Mouse (Mus musculus) MEL (cell line): ENCODE measurements around the gene Sh2d6. TPM values are rescaled to one million over a fixed set of nuclear protein-coding genes. Genes with fewer than 3 reads are reported as not detected.

Source experiments
- DNase-seq: peaks from one replicate; pipeline ENCODE4 v3.0.0; 2011; ENCODE audit warnings: low read depth, low spot score
- H3K27ac ChIP-seq: 2 replicates; pipeline ENCODE4 v1.5.1; 2012; ENCODE audit warnings: low read depth, mild to moderate bottlenecking, control low read depth, low read length, moderate library complexity; ENCODE audit not compliant: control insufficient read depth
- H3K27me3 ChIP-seq, 2 experiments: fragments of 150-350 bp in 1 of 2; sonication (generic) in 1 of 2; 2 replicates each; pipeline ENCODE4 v1.6.1; 2012; ENCODE audit warnings: low read length in 2 of 2, mild to moderate bottlenecking in 2 of 2, improper control_type of control experiment in 1 of 2, moderate library complexity in 1 of 2; ENCODE audit not compliant: insufficient read depth in 2 of 2, control insufficient read depth in 1 of 2
- H3K36me3 ChIP-seq, 2 experiments: 2 replicates each; pipeline ENCODE4 v1.6.1; 2012 to 2014; ENCODE audit warnings: low read length in 2 of 2, improper control_type of control experiment in 1 of 2, inconsistent platforms in 1 of 2, mild to moderate bottlenecking in 1 of 2; ENCODE audit not compliant: insufficient read depth in 2 of 2, control insufficient read depth in 1 of 2
- H3K4me1 ChIP-seq, 2 experiments: fragments of 150-350 bp in 1 of 2; sonication (generic) in 1 of 2; 2 replicates each; pipeline ENCODE4 v1.6.1; 2012; ENCODE audit warnings: low read length in 2 of 2, improper control_type of control experiment in 1 of 2, mild to moderate bottlenecking in 1 of 2; ENCODE audit not compliant: insufficient read depth in 2 of 2, control insufficient read depth in 1 of 2
- H3K4me3 ChIP-seq, 2 experiments: fragments of 150-350 bp in 1 of 2; sonication (generic) in 1 of 2; 2 replicates each; pipeline ENCODE4 v1.5.1; 2012; ENCODE audit warnings: low read depth in 2 of 2, low read length in 2 of 2, mild to moderate bottlenecking in 2 of 2, moderate library complexity in 2 of 2, control low read depth in 1 of 2, improper control_type of control experiment in 1 of 2; ENCODE audit not compliant: control insufficient read depth in 1 of 2, insufficient read depth in 1 of 2
- H3K79me2 ChIP-seq: 2 replicates; pipeline ENCODE4 v1.6.1; 2012; ENCODE audit warnings: mild to moderate bottlenecking, low read length, moderate library complexity; ENCODE audit not compliant: control insufficient read depth, poor library complexity, insufficient read depth
- H3K9ac ChIP-seq: 2 replicates; pipeline ENCODE4 v1.6.1; 2012; ENCODE audit warnings: low read depth, mild to moderate bottlenecking, control low read depth, low read length, moderate library complexity; ENCODE audit not compliant: control insufficient read depth, poor library complexity, severe bottlenecking
- H3K9me3 ChIP-seq: fragments of 150-350 bp; sonication (generic); replicated peaks from 2 replicates; pipeline ENCODE4 v1.6.1; 2012; ENCODE audit warnings: mild to moderate bottlenecking, low read length, improper control_type of control experiment, moderate library complexity; ENCODE audit not compliant: insufficient read depth
- CHD1 ChIP-seq: IDR thresholded peaks from 2 replicates; pipeline ENCODE4 v1.6.1; 2012; ENCODE audit warnings: low read depth, mild to moderate bottlenecking, inconsistent platforms, low read length, improper control_type of control experiment
- CHD2 ChIP-seq: IDR thresholded peaks from 2 replicates; pipeline ENCODE4 v1.6.1; 2011; ENCODE audit warnings: low read length, improper control_type of control experiment
- E2F4 ChIP-seq: IDR thresholded peaks from 2 replicates; pipeline ENCODE4 v1.6.1; 2011; ENCODE audit warnings: low read depth, low read length, improper control_type of control experiment, borderline replicate concordance
- EP300 ChIP-seq, 2 experiments: IDR thresholded peaks; 2 replicates each; pipeline ENCODE4 v1.6.1; 2011; ENCODE audit warnings: improper control_type of control experiment in 2 of 2, low read length in 2 of 2, low read depth in 1 of 2, mild to moderate bottlenecking in 1 of 2
- ETS1 ChIP-seq: IDR thresholded peaks from 2 replicates; pipeline ENCODE4 v1.6.1; 2012; ENCODE audit warnings: low read depth, mild to moderate bottlenecking, inconsistent platforms, low read length, improper control_type of control experiment, moderate library complexity
- GATA1 ChIP-seq: IDR thresholded peaks from 2 replicates; pipeline ENCODE4 v1.6.1; 2011; ENCODE audit warnings: low read depth, low read length, improper control_type of control experiment
- HCFC1 ChIP-seq: IDR thresholded peaks from 2 replicates; pipeline ENCODE4 v1.6.1; 2012; ENCODE audit warnings: low read depth, mild to moderate bottlenecking, inconsistent platforms, low read length, improper control_type of control experiment, moderate library complexity
- JUND ChIP-seq: IDR thresholded peaks from 2 replicates; pipeline ENCODE4 v1.6.1; 2011; ENCODE audit warnings: low read depth, mild to moderate bottlenecking, improper control_type of control experiment, low read length
- KAT2A ChIP-seq: conservative IDR thresholded peaks from 2 replicates; pipeline ENCODE4 v1.6.1; 2012; ENCODE audit warnings: low read depth, low read length, improper control_type of control experiment, inconsistent platforms
- MAFK ChIP-seq: IDR thresholded peaks from 2 replicates; pipeline ENCODE4 v1.6.1; 2011; ENCODE audit warnings: low read depth, mild to moderate bottlenecking, low read length, improper control_type of control experiment, borderline replicate concordance
- MAZ ChIP-seq: IDR thresholded peaks from 2 replicates; pipeline ENCODE4 v1.6.1; 2012; ENCODE audit warnings: low read depth, mild to moderate bottlenecking, inconsistent platforms, low read length, improper control_type of control experiment
- MEF2A ChIP-seq: IDR thresholded peaks from 2 replicates; pipeline ENCODE4 v1.6.1; 2014; ENCODE audit warnings: low read depth, mild to moderate bottlenecking, inconsistent platforms, low read length, improper control_type of control experiment; ENCODE audit not compliant: poor library complexity, insufficient replicate concordance, severe bottlenecking; ENCODE audit errors: extremely low read depth
- MXI1 ChIP-seq: IDR thresholded peaks from 2 replicates; pipeline ENCODE4 v1.6.1; 2011; ENCODE audit warnings: mild to moderate bottlenecking, low read depth, low read length, improper control_type of control experiment
- MYB ChIP-seq: IDR thresholded peaks from 2 replicates; pipeline ENCODE4 v1.6.1; 2011; ENCODE audit warnings: mild to moderate bottlenecking, low read depth, low read length, improper control_type of control experiment
- MYC ChIP-seq: IDR thresholded peaks from 2 replicates; pipeline ENCODE4 v1.6.1; 2011; ENCODE audit warnings: low read depth, mild to moderate bottlenecking, low read length, improper control_type of control experiment, moderate library complexity
- NELFE ChIP-seq: IDR thresholded peaks from 2 replicates; pipeline ENCODE4 v1.6.1; 2011; ENCODE audit warnings: low read depth, low read length, improper control_type of control experiment
- NRF1 ChIP-seq: IDR thresholded peaks from 2 replicates; pipeline ENCODE4 v1.6.1; 2014; ENCODE audit warnings: low read depth, mild to moderate bottlenecking, inconsistent platforms, low read length, improper control_type of control experiment, moderate library complexity; ENCODE audit not compliant: poor library complexity, insufficient read depth, severe bottlenecking
- POLR2A ChIP-seq, 2 experiments: IDR thresholded peaks; 2 replicates each; pipeline ENCODE4 v1.6.1; 2011 to 2012; ENCODE audit warnings: low read length in 2 of 2, mild to moderate bottlenecking in 2 of 2, control low read depth in 1 of 2, improper control_type of control experiment in 1 of 2, low read depth in 1 of 2, moderate library complexity in 1 of 2; ENCODE audit not compliant: control insufficient read depth in 1 of 2, insufficient read depth in 1 of 2, poor library complexity in 1 of 2
- POLR2AphosphoS2 ChIP-seq: IDR thresholded peaks from 2 replicates; pipeline ENCODE4 v1.6.1; 2011; ENCODE audit warnings: low read length, improper control_type of control experiment
- RCOR1 ChIP-seq: IDR thresholded peaks from 2 replicates; pipeline ENCODE4 v1.6.1; 2012; ENCODE audit warnings: low read depth, mild to moderate bottlenecking, inconsistent platforms, low read length, improper control_type of control experiment
- SIN3A ChIP-seq: IDR thresholded peaks from 2 replicates; pipeline ENCODE4 v1.6.1; 2012; ENCODE audit warnings: low read length, improper control_type of control experiment, inconsistent platforms
- TAL1 ChIP-seq: IDR thresholded peaks from 2 replicates; pipeline ENCODE4 v1.6.1; 2012; ENCODE audit warnings: mild to moderate bottlenecking, inconsistent platforms, low read length, moderate library complexity, mixed read lengths
- TBP ChIP-seq: IDR thresholded peaks from 2 replicates; pipeline ENCODE4 v1.8.0; 2011; ENCODE audit warnings: low read depth, low read length, improper control_type of control experiment
- TCF12 ChIP-seq: IDR thresholded peaks from 2 replicates; pipeline ENCODE4 v1.6.1; 2014; ENCODE audit warnings: low read depth, mild to moderate bottlenecking, inconsistent platforms, low read length, improper control_type of control experiment, moderate library complexity
- ZC3H11A ChIP-seq: IDR thresholded peaks from 2 replicates; pipeline ENCODE4 v1.6.1; 2012; ENCODE audit warnings: low read depth, mild to moderate bottlenecking, inconsistent platforms, low read length, improper control_type of control experiment
- ZKSCAN1 ChIP-seq: IDR thresholded peaks from 2 replicates; pipeline ENCODE4 v1.6.1; 2012; ENCODE audit warnings: low read depth, mild to moderate bottlenecking, inconsistent platforms, low read length, improper control_type of control experiment, moderate library complexity
- ZMIZ1 ChIP-seq: IDR thresholded peaks from 2 replicates; pipeline ENCODE4 v1.6.1; 2012; ENCODE audit warnings: low read depth, mild to moderate bottlenecking, inconsistent platforms, low read length, improper control_type of control experiment, moderate library complexity
- polyA plus RNA-seq, 2 experiments: library from polyadenylated mRNA; stranded (reverse) in 1 of 2; unstranded in 1 of 2; fragments of >175 nt in 1 of 2; fragments of >200 nt in 1 of 2; gene quantifications; 2 replicates each; pipeline versions ENCODE4 v1.2.1 to v1.2.4; 2012; ENCODE audit warnings: low replicate concordance in 2 of 2, low read depth in 1 of 2; ENCODE audit not compliant: insufficient read length in 2 of 2, insufficient read depth in 1 of 2, missing spikeins in 1 of 2
- total RNA-seq: library from RNA; depleted of rRNA; stranded (reverse); fragments of 300-350 nt; gene quantifications from 2 replicates; pipeline ENCODE4 v1.2.3, GENCODE M21; 2012

Sh2d6 gene
- total and polyA plus RNA-seq, 3 experiments = 0.17 TPM; not detected in 2

DNA sequence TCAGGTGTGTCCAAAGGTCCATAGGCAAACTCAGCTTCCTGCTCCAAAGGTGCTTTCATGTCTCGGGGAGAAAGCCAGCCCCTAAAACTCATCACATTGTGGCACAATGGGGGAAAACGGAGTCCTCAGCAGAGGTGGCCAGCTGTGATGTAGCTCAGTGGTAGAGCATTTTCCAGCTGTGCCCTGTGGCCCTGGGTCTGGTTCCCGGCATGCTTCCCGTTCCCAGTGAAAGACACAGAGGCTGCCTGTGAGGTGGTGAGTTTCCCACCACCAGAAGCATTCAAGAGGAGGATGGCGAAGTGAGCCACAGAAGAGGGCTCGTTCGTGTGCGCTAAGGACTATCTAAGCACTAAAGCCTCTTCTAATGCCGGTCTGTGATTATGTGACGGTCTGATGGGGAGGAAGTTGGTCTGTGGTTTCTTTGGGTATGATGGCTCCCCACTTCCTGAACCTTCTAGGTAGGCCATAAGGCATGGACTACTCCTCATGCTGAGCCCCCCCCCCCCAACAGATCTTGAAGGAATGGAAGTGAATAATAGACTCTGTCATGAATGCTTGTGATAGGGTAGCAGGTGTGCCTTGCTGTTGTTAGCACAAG is 29.1 kb upstream of the Sh2d6 start (continued):
- peak; percentile 22; the same call in 1 of the 2 replicates for TF ChIP-seq ETS1
- no peak for TF ChIP-seq MXI1

GRCm38 (mm10) chr6:72550025-72550424 is 28.5 kb upstream of the Sh2d6 start:
- Histone ChIP-seq H3K4me3 (peak overlapping the region; percentile 46 to 66), H3K9ac (peak overlapping the region; percentile 77), H3K27ac (peak overlapping the region; percentile 93), H3K79me2 (peaks cover 25% of the 10 kb centered on the region), H3K36me3 (peaks cover 0 to 45% of the 10 kb centered on the region in 2 experiments; a peak in 2 of 4 replicates), H3K9me3 (no peaks in the 10 kb centered on the region), H3K27me3 (no peaks in the 10 kb centered on the region), H3K4me1 (peaks cover 32 to 55% of the 10 kb centered on the region in 2 experiments)
- DNase-seq = no peak
- no peak for TF ChIP-seq NRF1
- no peak for TF ChIP-seq CHD2
- no peak for TF ChIP-seq TBP
- TF ChIP-seq MYC = no peak
- TF ChIP-seq CHD1 = no peak
- TF ChIP-seq RCOR1 = no peak

GRCm38 (mm10) chr6:72549041-72549580 is 27.6 kb upstream of the Sh2d6 start:
- Histone ChIP-seq H3K4me1 (peaks cover 32 to 55% of the 10 kb centered on the region in 2 experiments), H3K9me3 (no peaks in the 10 kb centered on the region), H3K9ac (peak overlapping the region; percentile 77), H3K36me3 (peaks cover 0 to 45% of the 10 kb centered on the region in 2 experiments; a peak in 2 of 4 replicates), H3K27ac (peak overlapping the region; percentile 93), H3K79me2 (peaks cover 25% of the 10 kb centered on the region), H3K27me3 (no peaks in the 10 kb centered on the region), H3K4me3 (peak overlapping the region; percentile 46 to 66)
- DNase-seq = peak; percentile 90
- TF ChIP-seq MYC (peak; percentile 58; the same call in 1 of the 2 replicates), EP300 (IDR thresholded peaks at IDR 0.05; ENCODE audit: low read depth in 1 of 2, low read length in 2 of 2) (peak; percentile 33 to 36; a peak in 2 of 4 replicates), MEF2A (no peak), GATA1 (no peak), ZMIZ1 (peak; percentile 68; the same call in 1 of the 2 replicates), ZKSCAN1 (no peak), KAT2A (no peak), E2F4 (no peak), JUND (no peak), MAFK (no peak), TCF12 (peak; percentile 40; the same call in 1 of the 2 replicates), POLR2AphosphoS2 (peak; percentile 56; the same call in 1 of the 2 replicates), CHD1 (no peak; the same call in none of the 2 replicates), MAZ (peak; percentile 35; the same call in 1 of the 2 replicates), SIN3A (peak; percentile 75; the same call in 1 of the 2 replicates), MXI1 (peak; percentile 52; the same call in 1 of the 2 replicates), ZC3H11A (no peak), TAL1 (no peak), NELFE (peak; percentile 63), MYB (0 out of 2 replicates have a peak, but pooled peaks have one; percentile 23), POLR2A (IDR thresholded peaks at IDR 0.05; ENCODE audit: control insufficient read depth in 1 of 2, insufficient read depth in 1 of 2, low read depth in 1 of 2, low read length in 2 of 2, poor library complexity in 1 of 2) (peak; percentile 48 to 84; a peak in 3 of 4 replicates), HCFC1 (peak; percentile 33; the same call in 1 of the 2 replicates)
